Mouse (Mus musculus): ENCODE measurements around the gene Galm. TPM values are rescaled to one million over a fixed set of nuclear protein-coding genes. Genes with fewer than 3 reads are reported as not detected.
"Not testable (repeated sequence)": the region's sequence is repeated elsewhere in the genome, so short reads cannot be mapped to it uniquely, and the experiment has no call there.

Gene Galm
- polyA plus RNA-seq, 1 experiment from 2014 or later = 2.0 TPM

DNA sequence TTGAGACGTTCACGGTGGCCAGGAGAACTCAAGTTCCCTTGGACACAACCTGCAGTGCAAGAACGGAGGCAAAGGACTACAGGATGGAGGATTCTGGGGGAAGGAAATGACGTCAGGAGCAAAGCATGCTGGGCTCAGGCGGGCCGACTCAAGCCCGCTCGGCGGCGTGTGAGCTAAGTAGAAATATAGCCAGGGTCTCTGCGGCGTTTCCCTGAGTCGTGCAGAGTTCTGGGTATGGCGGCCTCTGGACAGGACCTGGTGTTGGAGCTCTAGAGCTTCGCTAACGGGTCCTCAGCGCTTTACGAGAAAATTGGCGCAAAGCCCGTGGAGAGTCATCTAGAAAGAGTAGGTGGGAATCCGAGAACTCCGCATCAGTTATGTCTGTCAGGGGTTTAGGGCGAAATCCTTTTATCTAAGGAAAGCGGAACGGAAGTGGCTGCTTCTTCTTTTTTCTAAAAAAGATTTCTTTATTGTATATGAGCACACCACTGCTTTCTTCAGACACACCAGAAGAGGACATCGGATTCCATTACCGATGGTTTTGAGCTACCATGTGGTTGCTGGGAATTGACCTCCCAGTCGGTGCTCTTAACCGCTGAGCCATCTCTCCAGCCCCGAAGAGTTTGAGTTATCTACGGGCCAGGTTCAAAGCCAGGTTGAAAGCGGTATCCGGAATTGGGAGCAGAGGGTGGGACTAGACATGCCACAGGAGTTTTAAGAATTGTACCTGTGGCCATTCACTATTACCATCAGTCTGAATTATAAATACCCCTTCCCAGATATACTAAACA, 97.2 kb downstream of the Galm start, which contains the start of gene Gemin6:
Gene Gemin6, plus strand, starts transcription at position 116 of the 791 bp plus-strand sequence.
- H3K36me3 ChIP-seq (ENCODE audit: control insufficient read depth, insufficient read depth, low read length) = no peaks in the 10 kb centered on the region
- under 1% methylated on average over 33 of the region's 33 CpGs for WGBS
- H3K4me2 ChIP-seq (ENCODE audit: low read length) = peak within 1 kb of the TSS; percentile 76

DNA sequence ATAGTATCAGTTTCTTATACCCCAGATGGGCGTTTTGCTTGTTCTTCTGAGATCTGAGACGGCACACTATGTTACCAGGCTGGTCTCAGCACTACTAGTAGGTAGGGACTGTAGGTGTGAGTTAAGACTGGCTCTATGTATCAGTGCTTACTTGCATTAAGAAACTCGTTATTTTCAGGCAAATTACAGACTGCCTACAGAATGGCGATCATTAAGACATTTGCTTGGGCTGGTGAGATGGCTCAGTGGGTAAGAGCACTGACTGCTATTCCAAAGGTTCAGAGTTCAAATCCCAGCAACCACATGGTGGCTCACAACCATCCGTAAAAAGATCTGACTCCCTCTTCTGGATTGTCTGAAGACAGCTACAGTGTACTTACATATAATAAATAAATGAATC, 97.9 kb downstream of the Galm start:
- 57% methylated on average over 4 of the region's 5 CpGs for WGBS
- not testable (repeated sequence) for H3K27me3 ChIP-seq (ENCODE audit: control insufficient read depth, insufficient read depth, low read depth, low read length); H3K9ac ChIP-seq (ENCODE audit: low read depth, low read length); H3K36me3 ChIP-seq (ENCODE audit: control insufficient read depth, insufficient read depth, low read length); H3K9me3 ChIP-seq (replicated peaks; ENCODE audit: control insufficient read depth, low read length, poor library complexity, severe bottlenecking); H3K4me1 ChIP-seq (ENCODE audit: control insufficient read depth, insufficient read depth, low read length); H3K27ac ChIP-seq (ENCODE audit: low read length)
- ATAC-seq = peak; percentile 26; the same call in 1 of the 2 replicates
- peak overlapping the region; percentile 76 for H3K4me2 ChIP-seq (ENCODE audit: low read length)
- peak overlapping the region; percentile 67 for H3K4me3 ChIP-seq (ENCODE audit: low read depth, low read length)

More for the DNA sequence above, 97.2 kb downstream of the Galm start, which contains the start of gene Gemin6:
- H3K27me3 ChIP-seq (ENCODE audit: control insufficient read depth, insufficient read depth, low read depth, low read length) = no peaks in the 10 kb centered on the region
- peaks cover 5% of the 10 kb centered on the region; the same call in 1 of the 2 replicates for H3K4me1 ChIP-seq (ENCODE audit: control insufficient read depth, insufficient read depth, low read length)
- peak; percentile 98 for ATAC-seq
- H3K27ac ChIP-seq (ENCODE audit: low read length) = peak within 1 kb of the TSS; percentile 78
- H3K9ac ChIP-seq (ENCODE audit: low read depth, low read length) = peak within 1 kb of the TSS; percentile 63
- H3K9me3 ChIP-seq (replicated peaks; ENCODE audit: control insufficient read depth, low read length, poor library complexity, severe bottlenecking) = no peaks in the 10 kb centered on the region
- H3K4me3 ChIP-seq (ENCODE audit: low read depth, low read length) = peak within 1 kb of the TSS; percentile 67

DNA sequence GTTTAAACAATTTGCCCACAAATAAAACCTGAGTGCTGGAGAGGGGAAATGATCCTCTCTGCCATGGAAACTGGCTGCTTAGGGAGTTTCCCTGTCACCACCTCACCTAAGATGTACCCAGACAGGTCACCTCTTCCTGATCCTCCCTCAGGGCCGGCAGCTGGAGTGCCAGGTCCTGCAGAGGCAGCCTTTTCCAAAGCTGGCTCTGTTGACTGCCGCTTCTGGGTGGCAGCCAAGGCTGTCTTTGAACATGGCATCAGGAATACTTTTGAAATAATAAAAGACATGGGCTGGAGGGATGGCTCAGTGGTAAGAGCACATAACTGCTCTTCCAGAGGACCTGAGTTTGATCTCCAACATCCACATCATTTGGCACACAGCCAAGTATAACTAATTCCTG, 102.1 kb downstream of the Galm start:
- ATAC-seq = no peak
- H3K9ac ChIP-seq (ENCODE audit: low read depth, low read length) = no peak overlapping the region
- H3K4me1 ChIP-seq (ENCODE audit: control insufficient read depth, insufficient read depth, low read length) = peaks cover 2% of the 10 kb centered on the region; the same call in 1 of the 2 replicates
- no peak overlapping the region; the same call in 1 of the 2 replicates for H3K27ac ChIP-seq (ENCODE audit: low read length)
- no peak overlapping the region for H3K4me3 ChIP-seq (ENCODE audit: low read depth, low read length)
- H3K36me3 ChIP-seq (ENCODE audit: control insufficient read depth, insufficient read depth, low read length) = no peaks in the 10 kb centered on the region
- H3K4me2 ChIP-seq (ENCODE audit: low read length) = no peak overlapping the region
- 93% methylated on average over 2 of the region's 2 CpGs for WGBS
- H3K9me3 ChIP-seq (replicated peaks; ENCODE audit: control insufficient read depth, low read length, poor library complexity, severe bottlenecking) = no peaks in the 10 kb centered on the region
- H3K27me3 ChIP-seq (ENCODE audit: control insufficient read depth, insufficient read depth, low read depth, low read length) = no peaks in the 10 kb centered on the region

DNA sequence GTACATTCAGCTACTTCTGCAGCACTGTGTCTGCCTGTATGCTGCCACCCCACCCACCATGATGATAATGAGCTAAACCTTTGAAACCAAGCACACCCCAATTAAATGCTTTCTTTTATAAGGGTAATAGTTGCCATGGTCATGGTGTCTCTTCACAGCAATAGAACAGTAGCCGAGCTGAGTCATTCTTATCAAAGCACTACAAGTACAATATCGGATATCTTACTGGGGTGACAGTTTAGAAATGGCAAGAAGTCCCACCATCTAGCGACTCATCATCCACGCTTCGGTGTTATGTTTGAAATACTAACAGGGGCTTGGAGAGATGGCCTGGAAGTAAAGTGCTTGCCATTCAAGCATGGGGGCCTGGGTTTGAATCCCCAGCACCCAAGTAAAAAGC, 106.6 kb downstream of the Galm start:
- no peaks in the 10 kb centered on the region for H3K27me3 ChIP-seq (ENCODE audit: control insufficient read depth, insufficient read depth, low read depth, low read length)
- WGBS = 93% methylated on average over 5 of the region's 5 CpGs
- H3K36me3 ChIP-seq (ENCODE audit: control insufficient read depth, insufficient read depth, low read length) = peaks cover 12% of the 10 kb centered on the region
- no peaks in the 10 kb centered on the region for H3K4me1 ChIP-seq (ENCODE audit: control insufficient read depth, insufficient read depth, low read length)
- no peak overlapping the region for H3K27ac ChIP-seq (ENCODE audit: low read length)
- no peak overlapping the region for H3K4me2 ChIP-seq (ENCODE audit: low read length)
- no peak for ATAC-seq
- H3K9me3 ChIP-seq (replicated peaks; ENCODE audit: control insufficient read depth, low read length, poor library complexity, severe bottlenecking) = no peaks in the 10 kb centered on the region
- H3K9ac ChIP-seq (ENCODE audit: low read depth, low read length) = no peak overlapping the region
- no peak overlapping the region for H3K4me3 ChIP-seq (ENCODE audit: low read depth, low read length)

DNA sequence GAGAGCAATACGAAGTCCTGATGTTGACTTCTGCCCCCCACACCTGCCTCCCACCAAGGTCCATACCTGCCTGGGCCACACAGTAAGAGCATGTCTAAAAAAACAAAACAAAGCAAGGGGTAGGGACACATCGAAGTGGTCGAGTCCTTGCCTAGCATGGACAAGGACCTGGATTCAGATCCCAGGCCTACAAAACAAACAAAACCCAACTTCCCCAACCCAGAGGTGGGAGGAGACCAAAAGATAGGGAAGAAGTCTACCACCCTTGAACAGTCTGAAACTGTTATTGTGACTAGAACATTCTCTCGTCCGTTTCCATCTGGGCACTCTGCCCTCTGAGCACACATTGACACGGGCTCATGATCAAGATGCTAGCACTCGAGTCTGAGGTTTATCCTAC, 107.1 kb downstream of the Galm start:
- H3K4me1 ChIP-seq (ENCODE audit: control insufficient read depth, insufficient read depth, low read length) = no peaks in the 10 kb centered on the region
- no peaks in the 10 kb centered on the region for H3K9me3 ChIP-seq (replicated peaks; ENCODE audit: control insufficient read depth, low read length, poor library complexity, severe bottlenecking)
- H3K27ac ChIP-seq (ENCODE audit: low read length) = no peak overlapping the region
- H3K4me2 ChIP-seq (ENCODE audit: low read length) = no peak overlapping the region
- H3K36me3 ChIP-seq (ENCODE audit: control insufficient read depth, insufficient read depth, low read length) = peaks cover 12% of the 10 kb centered on the region
- no peaks in the 10 kb centered on the region for H3K27me3 ChIP-seq (ENCODE audit: control insufficient read depth, insufficient read depth, low read depth, low read length)
- no peak overlapping the region for H3K9ac ChIP-seq (ENCODE audit: low read depth, low read length)
- ATAC-seq = no peak
- no peak overlapping the region for H3K4me3 ChIP-seq (ENCODE audit: low read depth, low read length)
- 92% methylated on average over 7 of the region's 7 CpGs for WGBS

Other genes starting within 250 kb of the Galm start
- 38.3 and 39.2 TPM in 2 replicates for gene Atl2, start 231.3 kb upstream of the Galm start, polyA plus RNA-seq (2015; fragmentation: Nextera tagmentation; extraction: Ambion mirVana)
- gene Hnrnpll, start 65.1 kb upstream of the Galm start, polyA plus RNA-seq (2015; fragmentation: Nextera tagmentation; extraction: Ambion mirVana) = 53.9 and 59.2 TPM in 2 replicates
- gene Srsf7, start 79.8 kb downstream of the Galm start, polyA plus RNA-seq (2015; fragmentation: Nextera tagmentation; extraction: Ambion mirVana) = 395 and 441 TPM in 2 replicates
- 0.11 and 0.30 TPM in 2 replicates for gene Ttc39d, start 80.0 kb downstream of the Galm start, polyA plus RNA-seq (2015; fragmentation: Nextera tagmentation; extraction: Ambion mirVana)
- 17.2 and 18.2 TPM in 2 replicates for gene Gemin6, start 97.0 kb downstream of the Galm start, polyA plus RNA-seq (2015; fragmentation: Nextera tagmentation; extraction: Ambion mirVana)
- gene Morn2, start 162.7 kb downstream of the Galm start, polyA plus RNA-seq (2015; fragmentation: Nextera tagmentation; extraction: Ambion mirVana) = 48.7 and 48.8 TPM in 2 replicates
- gene Dhx57, start 163.0 kb downstream of the Galm start, polyA plus RNA-seq (2015; fragmentation: Nextera tagmentation; extraction: Ambion mirVana) = 57.0 and 59.4 TPM in 2 replicates
- gene Arhgef33, start 179.9 kb downstream of the Galm start, polyA plus RNA-seq (2015; fragmentation: Nextera tagmentation; extraction: Ambion mirVana) = 0.92 and 2.2 TPM in 2 replicates
- 3.9 and 4.8 TPM in 2 replicates for gene Gm10190, start 246.1 kb downstream of the Galm start, polyA plus RNA-seq (2015; fragmentation: Nextera tagmentation; extraction: Ambion mirVana)

Measured in midbrain, embryonic 16.5 days (tissue).